Mouse (Mus musculus) layer of hippocampus, adult 2 months (tissue): Measurements from ENCODE around the gene Dop1a. TPM values are rescaled to one million over a fixed set of nuclear protein-coding genes. Genes with fewer than 3 reads are reported as not detected.
"Not testable (repeated sequence)": the region's sequence is repeated elsewhere in the genome, so short reads cannot be mapped to it uniquely, and the experiment has no call there.

Experiments used
- DNase-seq, 2 experiments: peaks; one replicate each; pipeline ENCODE4 v3.0.0; 2022; ENCODE audit warnings: low spot score in 2 of 2
- H3K27ac ChIP-seq: fragments of 200-600 bp; 2 replicates; pipeline ENCODE4 v1.8.1; 2022
- H3K4me3 ChIP-seq: fragments of 200-600 bp; 2 replicates; pipeline ENCODE4 v1.8.1; 2022; ENCODE audit warnings: mild to moderate bottlenecking
- CTCF ChIP-seq: fragments of 200-600 bp; conservative IDR thresholded peaks from 2 replicates; pipeline ENCODE4 v1.8.1; 2022; ENCODE audit warnings: antibody characterized with exemption, mild to moderate bottlenecking, moderate library complexity
- total RNA-seq, 2 experiments: library from RNA; stranded (reverse); gene quantifications; 2 replicates each; pipeline ENCODE4 v1.2.3; 2021

Dop1a gene
- total RNA-seq, 2 experiments from 2014 or later, result 60.3 to 63.1 TPM

DNA sequence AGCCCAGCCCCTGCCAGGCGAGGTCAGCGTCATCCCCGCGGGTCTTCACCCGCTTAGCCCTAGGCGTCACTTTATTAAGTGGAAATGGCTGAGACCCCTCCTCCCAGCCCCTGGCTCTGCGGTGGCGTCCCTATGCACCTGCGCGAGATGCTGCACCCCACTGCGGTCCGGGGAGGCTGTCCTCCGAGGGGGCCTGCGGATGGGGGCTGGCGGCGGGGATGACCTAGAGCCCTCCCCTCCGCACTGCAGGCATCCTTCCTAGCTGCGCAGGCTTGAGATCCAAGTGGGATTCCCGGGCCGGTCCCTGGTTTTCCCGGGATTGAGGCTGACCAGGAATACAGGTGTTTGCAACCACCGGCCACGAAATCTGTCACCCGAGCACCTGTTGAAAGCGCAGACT lies 105.2 kb downstream of the Dop1a start:
- DNase-seq, result peak in 1 of 2 experiments; percentile 21
- peak overlapping the region; percentile 95 for H3K4me3 ChIP-seq
- TF ChIP-seq CTCF, result no peak
- peak overlapping the region; percentile 94 for H3K27ac ChIP-seq

- H3K27ac ChIP-seq, result peak overlapping the region; percentile 94; the same call in 1 of the 2 replicates
- DNase-seq, result peak; percentile 78 to 81
- peak overlapping the region; percentile 95 for H3K4me3 ChIP-seq
- TF ChIP-seq CTCF, result peak; percentile 94
These were observed 105.8 kb downstream of the Dop1a start for GRCm38 (mm10) chr9:86572636-86573291.

GRCm38 (mm10) chr9:86573616-86574303 lies 106.8 kb downstream of the Dop1a start:
- TF ChIP-seq CTCF, result no peak
- DNase-seq, result no peak
- Histone ChIP-seq H3K4me3 (no peak overlapping the region), H3K27ac (no peak overlapping the region)

GRCm38 (mm10) chr9:86575178-86575577 lies 108.2 kb downstream of the Dop1a start:
- Histone ChIP-seq H3K4me3 (no peak overlapping the region), H3K27ac (no peak overlapping the region)
- DNase-seq, result no peak
- TF ChIP-seq CTCF, result no peak

GRCm38 (mm10) chr9:86579657-86580056 lies 112.7 kb downstream of the Dop1a start:
- no peak overlapping the region for H3K27ac ChIP-seq
- no peak for TF ChIP-seq CTCF
- DNase-seq, result no peak
- H3K4me3 ChIP-seq, result no peak overlapping the region

DNA sequence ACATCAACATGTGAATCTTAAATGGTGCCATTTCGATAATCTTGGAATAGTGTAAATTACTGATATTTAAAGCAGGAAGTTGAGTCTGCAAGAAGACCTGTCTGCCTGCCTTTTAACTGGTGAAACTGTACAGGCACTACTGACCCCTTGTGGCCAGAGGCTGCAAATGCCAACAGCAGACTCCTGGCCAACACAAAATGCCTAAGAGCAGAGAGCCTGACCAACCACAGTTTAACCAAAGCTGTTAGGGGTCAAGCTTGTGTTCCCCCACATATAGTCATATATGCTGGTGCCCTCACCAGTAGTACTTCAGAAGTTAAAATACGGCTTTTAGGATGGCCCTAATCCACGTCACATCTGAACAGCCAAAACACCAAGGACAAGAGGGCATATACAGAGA lies 116.8 kb downstream of the Dop1a start:
- DNase-seq, result peak; percentile 56 to 73
- Histone ChIP-seq H3K4me3 (no peak overlapping the region), H3K27ac (no peak overlapping the region)
- peak; percentile 98 for TF ChIP-seq CTCF

DNA sequence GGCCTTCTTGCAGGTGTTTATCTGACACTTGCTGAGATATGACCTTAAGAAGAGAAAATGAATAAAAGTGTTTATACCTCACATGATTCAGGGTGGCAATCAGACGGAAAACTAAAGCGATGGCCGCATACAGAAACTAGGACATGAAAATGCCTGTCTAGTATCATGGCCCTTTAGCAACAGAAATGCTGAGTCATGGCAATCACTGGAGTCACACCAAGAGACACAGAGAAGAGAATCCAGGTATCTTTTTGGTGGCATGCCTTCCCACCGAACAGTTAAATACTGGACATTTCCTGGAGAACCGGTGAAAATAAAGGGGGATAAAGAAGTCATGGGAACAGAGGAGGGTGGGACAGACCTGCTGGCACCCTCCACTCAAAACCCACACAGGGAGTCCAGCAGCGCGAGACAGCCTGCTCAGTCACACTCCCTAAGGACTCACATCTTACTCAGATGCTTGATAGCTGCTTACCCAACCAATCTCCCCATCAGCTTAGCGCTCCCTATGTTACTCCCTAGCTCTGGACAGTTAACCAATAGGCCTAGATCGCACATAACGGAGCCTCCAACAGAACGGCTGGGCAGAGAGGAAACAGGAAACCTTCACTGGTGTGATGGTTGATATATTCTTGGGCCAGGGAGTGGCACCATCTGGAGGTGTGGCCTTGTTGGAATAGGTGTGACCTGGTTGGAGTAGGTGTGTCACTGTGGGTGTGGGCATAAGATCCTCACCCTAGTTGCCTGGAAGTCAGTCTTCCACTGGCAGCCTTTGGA lies 120.3 kb downstream of the Dop1a start:
- Histone ChIP-seq H3K27ac (no peak overlapping the region), H3K4me3 (no peak overlapping the region)
- TF ChIP-seq CTCF, result no peak
- DNase-seq, result no peak

DNA sequence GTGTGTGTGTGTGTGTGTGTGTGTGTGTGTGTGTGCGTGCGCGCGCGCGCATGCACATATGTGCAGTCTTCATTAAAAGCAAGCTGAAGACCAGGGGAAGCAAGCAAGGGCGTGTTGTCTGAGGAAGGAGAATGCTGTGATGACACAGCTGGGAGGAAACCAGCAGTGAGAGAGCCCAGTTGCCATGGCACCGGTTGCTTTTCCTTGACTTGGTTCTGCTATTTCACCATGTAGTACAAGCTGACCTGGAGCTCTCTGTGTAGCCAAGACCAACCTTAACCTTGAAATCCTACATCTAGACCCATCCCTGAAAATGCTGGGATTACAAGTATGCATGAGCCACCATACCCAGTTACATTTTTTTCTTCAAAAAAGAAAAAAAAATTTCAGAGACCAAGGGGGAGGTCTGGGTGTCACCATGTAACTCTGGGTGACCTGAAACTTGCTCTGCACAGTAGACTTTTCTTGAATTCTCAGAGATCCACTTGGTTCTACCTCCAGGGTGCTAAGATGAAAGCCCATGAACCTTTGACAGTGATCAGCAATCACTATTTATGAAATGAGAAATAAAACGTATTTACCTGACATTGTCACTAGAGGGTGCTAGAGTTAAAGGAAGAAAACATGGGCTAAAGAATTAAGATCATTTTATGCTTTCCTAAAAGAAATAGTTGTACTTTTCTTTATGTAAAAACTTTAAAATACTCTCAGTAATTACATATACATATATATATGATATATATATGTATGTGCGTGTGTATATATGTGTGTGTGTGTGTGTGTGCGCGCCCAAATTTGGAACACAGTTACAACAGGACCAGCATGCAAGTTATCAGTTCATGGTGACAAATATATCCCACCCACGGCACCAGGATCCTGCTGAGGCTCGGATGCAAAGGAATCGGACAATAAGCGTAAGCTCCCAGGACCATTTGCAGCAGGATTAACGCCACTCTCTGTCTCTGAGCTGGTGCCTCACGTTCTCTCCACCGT lies 126.0 kb downstream of the Dop1a start:
- no peak overlapping the region for H3K4me3 ChIP-seq
- DNase-seq, result peak; percentile 37 to 45
- peak overlapping the region; percentile 80 for H3K27ac ChIP-seq

GRCm38 (mm10) chr9:86594357-86594767 lies 127.4 kb downstream of the Dop1a start:
- H3K27ac ChIP-seq, DNase-seq: not testable (repeated sequence)

More for the DNA sequence above, 126.0 kb downstream of the Dop1a start:
- TF ChIP-seq CTCF, result peak; percentile 89

GRCm38 (mm10) chr9:86596983-86597382 lies 130.0 kb downstream of the Dop1a start:
- not testable (repeated sequence) for H3K27ac ChIP-seq, H3K4me3 ChIP-seq, DNase-seq

More at GRCm38 (mm10) chr9:86594357-86594767, 127.4 kb downstream of the Dop1a start:
- H3K4me3 ChIP-seq, result not testable (repeated sequence)

DNA sequence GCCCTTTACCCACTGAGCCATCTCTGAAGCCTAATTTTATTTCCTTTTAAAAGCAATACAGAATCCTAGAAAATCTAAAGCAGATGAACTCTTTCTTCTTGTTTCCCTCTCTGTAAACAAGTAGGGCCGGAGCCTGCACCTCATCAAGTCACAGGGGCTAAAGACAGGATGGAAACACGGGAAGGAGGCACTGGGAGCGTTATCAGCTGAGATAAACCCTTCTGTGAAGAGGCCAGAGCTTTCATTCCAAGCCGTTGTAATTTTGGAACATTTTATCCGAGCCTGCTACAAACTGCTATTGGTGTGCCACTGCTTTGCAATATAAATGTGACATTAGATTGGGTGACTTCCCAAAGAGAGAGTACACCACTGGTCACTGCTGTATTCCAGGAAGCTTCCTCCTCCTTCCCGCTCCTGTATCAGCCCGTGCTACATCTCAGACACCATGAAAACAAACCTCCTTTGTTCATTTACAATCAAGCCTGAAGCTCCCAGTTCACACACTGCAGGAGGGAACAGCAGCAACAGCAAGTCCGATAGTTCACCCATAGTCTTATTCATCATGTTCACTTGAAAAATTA lies 132.9 kb downstream of the Dop1a start:
- Histone ChIP-seq H3K27ac (no peak overlapping the region), H3K4me3 (no peak overlapping the region)
- no peak for TF ChIP-seq CTCF
- no peak for DNase-seq

Other genes starting within 250 kb of the Dop1a start
- gene Ube2cbp, start 2.2 kb upstream of the Dop1a start, total RNA-seq, result 1 to 10 TPM; 3.5 to 4.0 TPM
- 10 to 100 TPM; 14.6 to 15.6 TPM for gene Pgm3, start 104.7 kb downstream of the Dop1a start, total RNA-seq
- 10 to 100 TPM; 28.2 TPM for gene Rwdd2a, start 104.8 kb downstream of the Dop1a start, total RNA-seq
- gene Me1, start 228.8 kb downstream of the Dop1a start, total RNA-seq, result 10 to 100 TPM; 63.2 to 63.9 TPM